Mouse (Mus musculus): ENCODE data around the gene Gldc.

GRCm38 (mm10) chr19:30051479-30051878 is 123.8 kb downstream of the Gldc start:
- TF ChIP-seq CTCF (IDR thresholded peaks at IDR 0.05; ENCODE audit: low read depth, low read length) (no peak), GATA1 (IDR thresholded peaks at IDR 0.05; ENCODE audit: borderline replicate concordance, low read length) (no peak)

Data from G1E (cell line).